Mouse (Mus musculus) forebrain, embryonic 10.5 days (tissue): Measurements from ENCODE around the gene Gm37240. TPM values are rescaled to one million over a fixed set of nuclear protein-coding genes. Genes with fewer than 3 reads are reported as not detected.

Experiments
- DNase-seq: peaks from one replicate; pipeline ENCODE4 v3.0.0-alpha.2; 2017; ENCODE audit warnings: low spot score; ENCODE audit errors: extremely low spot score
- H3K27ac ChIP-seq: fragments of 300-500 bp; sonication (generic); 2 replicates; pipeline ENCODE4 v1.5.1; 2016; ENCODE audit warnings: mild to moderate bottlenecking
- H3K27me3 ChIP-seq: fragments of 300-500 bp; sonication (generic); 2 replicates; pipeline ENCODE4 v1.6.1; 2016; ENCODE audit warnings: mild to moderate bottlenecking; ENCODE audit not compliant: poor library complexity, severe bottlenecking
- H3K36me3 ChIP-seq: fragments of 300-500 bp; sonication (generic); replicated peaks from 2 replicates; pipeline ENCODE4 v1.6.1; 2016; ENCODE audit warnings: mild to moderate bottlenecking, moderate library complexity
- H3K4me1 ChIP-seq: fragments of 300-500 bp; sonication (generic); 2 replicates; pipeline ENCODE4 v1.6.1; 2016
- H3K4me3 ChIP-seq: fragments of 300-500 bp; sonication (generic); 2 replicates; pipeline ENCODE4 v1.5.1; 2016; ENCODE audit warnings: mild to moderate bottlenecking, moderate library complexity
- H3K9me3 ChIP-seq: fragments of 300-500 bp; sonication (generic); 2 replicates; pipeline ENCODE4 v1.6.1; 2016; ENCODE audit warnings: mild to moderate bottlenecking, moderate library complexity
- WGBS: fragments of 180-500 bp; shearing (Covaris S2); methylation state at CpG from one replicate; pipeline ENCODE4 v1.1.7; 2016; 5-methylcytosine and 5-hydroxymethylcytosine counted together
- polyA plus RNA-seq: library from polyadenylated mRNA; unstranded; fragments of >200 nt; fragmentation: Nextera tagmentation; extraction: Ambion mirVana; gene quantifications from 2 replicates; pipeline ENCODE4 v1.2.1, GENCODE M21; 2016

Gene Gm37240
- polyA plus RNA-seq, 1 experiment from 2014 or later, result 0.77 TPM

DNA sequence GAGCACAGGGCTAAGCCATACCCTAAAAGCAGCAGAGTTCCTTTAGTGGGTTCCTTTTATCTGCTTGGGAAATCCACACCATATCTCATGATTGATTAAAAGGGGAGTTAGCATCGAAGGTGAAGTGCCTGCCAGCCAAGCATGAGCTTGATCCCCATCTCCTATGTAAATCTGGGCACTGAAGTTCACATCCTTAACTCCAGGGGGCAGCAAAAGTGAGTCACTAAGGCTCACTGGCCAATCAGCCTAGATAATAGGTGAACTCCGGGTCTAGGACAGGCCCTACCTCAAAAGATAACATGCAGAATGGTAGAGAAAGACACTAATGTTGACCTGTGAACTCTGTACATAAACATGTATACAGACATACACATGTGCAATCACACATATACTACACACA, 343.7 kb downstream of the Gm37240 start:
- WGBS, result 67% methylated on average over 2 of the region's 2 CpGs
- H3K9me3 ChIP-seq, result no peaks in the 10 kb centered on the region
- DNase-seq, result no peak

DNA sequence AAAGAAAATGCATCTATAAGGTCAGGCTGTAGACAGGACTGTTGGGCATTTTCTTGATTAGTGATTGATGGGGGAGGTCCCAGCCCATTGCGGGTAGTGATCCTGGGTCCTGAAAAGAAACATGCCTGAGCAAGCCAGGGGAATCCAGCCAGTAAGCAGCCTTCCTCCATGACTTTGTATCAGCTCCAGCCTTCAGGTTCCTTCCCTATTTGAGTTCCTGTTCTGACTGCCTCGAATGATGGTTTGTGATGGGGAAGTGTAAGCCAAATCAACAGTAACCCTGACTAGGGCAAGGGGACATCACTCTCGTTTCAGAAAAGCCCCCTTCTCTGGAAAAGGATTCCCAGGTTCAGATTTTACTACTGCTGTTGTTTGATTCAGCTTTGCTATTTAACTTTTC, 344.6 kb downstream of the Gm37240 start:
- Histone ChIP-seq H3K4me3 (no peak overlapping the region), H3K4me1 (0 out of 2 replicates have a peak, but pooled peaks cover 5% of the 10 kb centered on the region), H3K27me3 (no peaks in the 10 kb centered on the region), H3K27ac (no peak overlapping the region), H3K9me3 (no peaks in the 10 kb centered on the region), H3K36me3 (no peaks in the 10 kb centered on the region)
- 81% methylated on average over 3 of the region's 3 CpGs for WGBS
- no peak for DNase-seq

More for the DNA sequence above, 343.7 kb downstream of the Gm37240 start:
- H3K27ac ChIP-seq, result no peak overlapping the region
- no peak overlapping the region for H3K4me3 ChIP-seq
- no peaks in the 10 kb centered on the region for H3K36me3 ChIP-seq
- no peaks in the 10 kb centered on the region for H3K27me3 ChIP-seq
- H3K4me1 ChIP-seq, result 0 out of 2 replicates have a peak, but pooled peaks cover 5% of the 10 kb centered on the region

DNA sequence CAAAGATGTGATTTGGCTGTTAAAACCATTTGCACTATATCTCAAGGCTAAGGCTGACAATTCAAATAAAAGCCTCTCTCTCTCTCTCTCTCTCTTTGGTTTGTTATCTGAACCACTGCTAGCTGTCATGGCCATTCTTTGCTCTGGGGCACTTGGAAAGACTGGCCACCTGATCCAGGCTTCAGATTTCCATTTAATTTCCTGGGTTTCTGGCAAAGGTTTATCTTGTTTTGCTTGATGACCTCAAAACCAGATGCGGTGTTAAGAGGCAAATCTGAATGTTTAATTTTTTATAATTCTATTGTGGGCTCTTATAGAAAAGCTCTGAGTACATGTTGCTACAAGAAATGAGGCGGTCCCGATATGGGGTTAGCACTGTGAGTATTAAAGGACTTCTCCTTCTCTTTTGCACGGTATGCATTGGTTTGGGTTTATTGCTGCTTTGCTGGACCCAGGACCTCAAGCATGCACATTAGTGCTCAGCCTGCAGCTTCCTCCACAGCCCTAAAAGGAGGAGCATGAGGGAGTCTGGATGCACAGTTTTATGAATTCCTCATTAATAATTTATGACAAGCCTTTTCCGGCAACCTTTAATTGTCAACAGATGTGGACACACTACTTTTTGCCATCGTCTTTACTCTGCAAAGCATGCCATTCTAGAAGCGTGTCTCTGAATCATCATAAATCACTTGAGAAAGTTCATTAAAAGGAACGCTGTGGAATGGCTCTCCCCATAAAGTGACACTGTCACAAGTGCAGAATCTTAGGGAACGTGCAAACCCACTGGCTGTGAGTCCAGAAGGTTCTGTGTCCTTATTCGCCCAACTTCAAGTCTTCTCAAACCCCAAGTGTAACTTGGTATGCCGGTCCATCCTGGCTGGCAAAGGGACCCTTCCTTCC, 351.4 kb downstream of the Gm37240 start:
- DNase-seq, result no peak
- H3K4me1 ChIP-seq, result peaks cover 13% of the 10 kb centered on the region
- no peaks in the 10 kb centered on the region for H3K36me3 ChIP-seq
- H3K9me3 ChIP-seq, result no peaks in the 10 kb centered on the region
- H3K27ac ChIP-seq, result no peak overlapping the region
- H3K27me3 ChIP-seq, result no peaks in the 10 kb centered on the region
- no peak overlapping the region for H3K4me3 ChIP-seq
- 91% methylated on average over 11 of the region's 11 CpGs for WGBS

DNA sequence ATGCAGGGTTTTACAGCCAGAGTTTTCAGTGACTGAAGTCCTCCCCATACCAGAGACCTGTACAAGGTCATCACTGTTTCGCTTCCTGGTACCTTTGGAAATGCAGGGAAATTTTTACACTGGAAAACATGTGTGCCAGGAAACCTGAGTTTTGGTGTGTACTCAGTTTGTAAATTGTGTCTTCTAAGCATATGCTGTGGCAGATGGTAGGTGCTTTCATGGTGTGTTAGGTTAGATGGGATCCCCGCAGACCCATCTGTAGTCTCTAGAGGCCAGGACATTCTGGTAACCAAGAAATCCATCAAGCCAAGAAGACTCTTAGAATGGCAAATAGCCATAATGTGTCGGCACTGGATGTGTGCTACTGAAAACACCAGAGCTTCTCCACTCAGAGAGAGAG, 352.3 kb downstream of the Gm37240 start:
- no peak for DNase-seq
- Histone ChIP-seq H3K27ac (no peak overlapping the region), H3K4me1 (peaks cover 13% of the 10 kb centered on the region), H3K27me3 (no peaks in the 10 kb centered on the region), H3K36me3 (no peaks in the 10 kb centered on the region), H3K9me3 (no peaks in the 10 kb centered on the region), H3K4me3 (no peak overlapping the region)
- WGBS, result 93% methylated on average over 3 of the region's 3 CpGs

DNA sequence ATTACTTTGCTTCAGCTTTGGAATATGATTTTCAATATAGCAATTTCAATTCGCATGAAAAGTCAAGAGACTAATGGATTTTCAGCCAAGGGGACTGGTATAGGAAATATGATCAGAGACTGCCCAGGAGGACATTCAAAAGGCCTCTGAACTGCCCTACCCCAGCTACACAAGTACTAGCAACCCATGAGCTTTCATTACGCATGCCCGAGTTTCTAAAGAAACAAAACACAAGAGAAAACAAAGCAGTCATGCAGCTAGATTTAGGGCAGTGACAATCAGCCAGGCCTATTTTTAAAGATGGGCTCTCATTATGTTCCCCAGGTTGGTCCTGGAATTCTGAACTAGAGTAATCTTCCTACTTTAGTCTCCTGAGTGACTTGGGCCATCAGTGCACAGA, 354.9 kb downstream of the Gm37240 start:
- Histone ChIP-seq H3K36me3 (no peaks in the 10 kb centered on the region), H3K27ac (no peak overlapping the region), H3K4me1 (peaks cover 19% of the 10 kb centered on the region), H3K27me3 (no peaks in the 10 kb centered on the region), H3K4me3 (no peak overlapping the region), H3K9me3 (no peaks in the 10 kb centered on the region)
- no peak for DNase-seq
- WGBS, result 46% methylated on average over 3 of the region's 3 CpGs

DNA sequence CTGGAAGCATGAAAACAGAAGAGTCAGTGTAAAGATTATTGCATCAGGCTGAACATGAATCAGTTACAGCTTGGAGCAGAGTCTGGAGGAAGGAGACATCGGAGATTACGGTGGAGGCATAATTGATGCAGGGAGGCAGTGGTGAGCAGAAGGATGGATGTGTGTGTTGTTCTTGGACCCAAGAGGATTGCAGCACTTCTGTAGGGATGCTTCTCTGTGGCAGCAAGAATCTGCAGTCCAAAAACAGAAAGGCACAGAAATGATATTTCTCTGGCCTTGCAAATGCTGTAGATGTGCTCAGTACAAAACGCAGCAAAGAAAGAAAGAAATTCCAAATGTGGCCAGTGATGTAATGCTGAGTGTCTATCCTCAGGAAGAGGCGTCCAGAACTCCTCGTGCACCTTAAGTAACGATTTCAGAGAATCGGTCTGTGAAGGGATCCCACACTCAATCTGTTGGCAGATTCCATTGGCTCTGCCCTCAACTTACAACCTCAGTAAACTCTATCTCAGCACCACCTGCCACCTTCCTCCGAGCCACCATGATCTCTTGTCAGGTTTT, 356.6 kb downstream of the Gm37240 start:
- WGBS, result 90% methylated on average over 8 of the region's 8 CpGs
- Histone ChIP-seq H3K36me3 (no peaks in the 10 kb centered on the region), H3K9me3 (no peaks in the 10 kb centered on the region), H3K4me3 (no peak overlapping the region), H3K4me1 (peaks cover 19% of the 10 kb centered on the region), H3K27ac (no peak overlapping the region), H3K27me3 (no peaks in the 10 kb centered on the region)
- DNase-seq, result no peak

DNA sequence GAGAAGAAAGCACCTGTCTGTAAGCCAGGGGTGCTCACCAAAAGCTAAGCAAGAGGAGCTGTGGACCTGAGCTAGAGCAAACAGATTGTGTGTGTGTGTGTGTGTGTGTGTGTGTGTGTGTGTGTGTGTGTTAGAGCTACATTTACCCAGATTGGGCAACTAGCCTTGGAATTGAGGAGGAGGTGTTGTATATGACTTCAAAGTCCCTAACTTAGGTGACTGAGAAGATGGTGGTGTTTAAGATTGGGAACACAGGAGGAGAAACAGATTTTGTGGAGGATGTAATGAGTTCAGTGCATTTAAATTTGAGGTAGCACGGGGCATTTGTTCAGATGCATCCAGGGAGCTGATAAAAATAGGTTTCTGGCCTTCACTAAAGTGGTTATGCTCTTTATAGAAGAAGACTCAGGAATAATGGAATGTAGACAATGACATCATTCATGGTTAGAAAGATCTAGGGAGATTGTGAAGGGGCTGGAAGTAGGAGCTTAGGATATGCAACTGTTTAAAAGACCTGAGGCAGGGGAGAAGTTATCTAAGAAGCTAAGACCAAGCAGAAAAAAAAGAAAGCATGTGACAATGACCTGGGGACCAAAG, 365.9 kb downstream of the Gm37240 start:
- 96% methylated on average over 1 of the region's 1 CpGs for WGBS
- Histone ChIP-seq H3K27me3 (no peaks in the 10 kb centered on the region), H3K36me3 (no peaks in the 10 kb centered on the region), H3K4me1 (peaks cover 3% of the 10 kb centered on the region; the same call in 1 of the 2 replicates), H3K27ac (no peak overlapping the region), H3K4me3 (no peak overlapping the region), H3K9me3 (no peaks in the 10 kb centered on the region)
- no peak for DNase-seq

DNA sequence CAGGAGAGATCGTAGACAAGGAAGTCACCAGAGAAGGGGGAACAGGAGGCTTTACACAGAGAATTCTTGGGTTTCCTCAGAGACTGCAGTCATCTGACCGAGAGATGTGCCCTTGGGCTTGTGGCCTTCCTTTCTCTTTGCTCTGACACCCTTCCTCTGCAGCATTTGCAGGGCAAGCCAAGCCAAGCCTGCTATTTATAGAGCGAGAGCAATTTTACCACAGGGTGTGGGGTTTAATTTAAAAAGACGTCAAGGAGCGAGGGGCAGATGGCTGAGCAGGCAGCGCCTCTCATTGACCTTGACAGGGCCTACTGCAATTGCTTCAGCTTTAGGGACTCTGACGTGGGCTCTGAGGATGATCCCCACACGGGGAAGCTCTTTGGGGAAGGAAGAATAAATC, 368.6 kb downstream of the Gm37240 start:
- Histone ChIP-seq H3K36me3 (no peaks in the 10 kb centered on the region), H3K27ac (no peak overlapping the region), H3K4me3 (no peak overlapping the region), H3K27me3 (no peaks in the 10 kb centered on the region), H3K4me1 (peaks cover 3% of the 10 kb centered on the region; the same call in 1 of the 2 replicates), H3K9me3 (no peaks in the 10 kb centered on the region)
- WGBS, result 87% methylated on average over 8 of the region's 8 CpGs
- no peak for DNase-seq

DNA sequence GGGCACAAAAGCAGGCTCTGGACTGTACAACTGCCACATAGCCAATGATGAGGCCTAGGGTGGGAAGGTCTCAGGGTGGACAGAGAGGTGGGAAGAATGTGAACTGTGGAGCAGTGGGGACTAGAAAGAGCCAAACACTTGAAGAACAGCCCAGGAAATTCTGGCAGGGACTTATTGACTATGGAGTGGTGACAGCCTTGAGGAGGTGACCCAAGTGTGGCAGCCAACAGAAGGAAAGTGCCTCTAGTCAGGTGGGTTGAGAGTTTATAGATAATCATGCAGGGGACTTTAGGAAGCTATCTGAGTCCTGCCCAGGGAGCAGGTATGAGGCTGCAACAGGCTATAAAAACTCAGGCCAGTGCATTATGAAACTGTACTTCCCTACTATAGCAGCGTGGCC, 369.2 kb downstream of the Gm37240 start:
- Histone ChIP-seq H3K27me3 (no peaks in the 10 kb centered on the region), H3K9me3 (no peaks in the 10 kb centered on the region), H3K27ac (no peak overlapping the region), H3K4me3 (no peak overlapping the region), H3K4me1 (peaks cover 3% of the 10 kb centered on the region; the same call in 1 of the 2 replicates), H3K36me3 (no peaks in the 10 kb centered on the region)
- WGBS, result 88% methylated on average over 1 of the region's 1 CpGs
- DNase-seq, result no peak

DNA sequence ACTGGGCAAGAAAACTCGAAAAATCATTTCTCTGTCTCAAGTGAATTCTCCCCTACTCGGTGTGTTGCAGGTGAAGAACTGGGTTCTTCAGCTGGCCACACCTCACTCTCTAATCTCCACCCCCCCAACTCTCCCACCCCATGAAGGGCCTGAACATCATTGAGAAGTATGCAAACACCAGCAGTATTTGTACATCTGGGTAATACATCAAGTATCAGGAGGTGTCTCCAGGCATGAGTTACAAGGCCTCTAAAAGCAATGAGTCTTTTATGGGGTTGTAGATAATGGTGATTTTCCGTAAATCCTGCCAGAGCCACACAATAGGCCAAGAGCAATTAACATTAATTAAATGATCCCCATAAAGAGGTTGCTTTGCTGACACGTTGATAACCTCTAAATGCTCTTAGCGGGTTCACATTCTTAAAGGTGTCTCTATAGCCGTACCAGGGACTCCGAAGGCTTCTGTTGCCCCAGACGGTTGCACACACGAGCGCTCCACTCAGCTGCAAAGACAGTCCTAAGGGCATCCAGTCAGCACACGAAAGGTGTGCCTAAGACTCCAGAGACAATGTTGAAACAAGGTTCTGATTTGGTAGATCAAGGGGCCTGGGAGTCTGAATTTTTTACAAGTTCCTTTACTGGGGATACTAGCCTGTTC, 370.4 kb downstream of the Gm37240 start:
- H3K27me3 ChIP-seq, result no peaks in the 10 kb centered on the region
- no peaks in the 10 kb centered on the region for H3K9me3 ChIP-seq
- H3K4me1 ChIP-seq, result peaks cover 3% of the 10 kb centered on the region; the same call in 1 of the 2 replicates
- H3K4me3 ChIP-seq, result no peak overlapping the region
- H3K27ac ChIP-seq, result no peak overlapping the region
- DNase-seq, result no peak
- 72% methylated on average over 11 of the region's 11 CpGs for WGBS
- no peaks in the 10 kb centered on the region for H3K36me3 ChIP-seq

DNA sequence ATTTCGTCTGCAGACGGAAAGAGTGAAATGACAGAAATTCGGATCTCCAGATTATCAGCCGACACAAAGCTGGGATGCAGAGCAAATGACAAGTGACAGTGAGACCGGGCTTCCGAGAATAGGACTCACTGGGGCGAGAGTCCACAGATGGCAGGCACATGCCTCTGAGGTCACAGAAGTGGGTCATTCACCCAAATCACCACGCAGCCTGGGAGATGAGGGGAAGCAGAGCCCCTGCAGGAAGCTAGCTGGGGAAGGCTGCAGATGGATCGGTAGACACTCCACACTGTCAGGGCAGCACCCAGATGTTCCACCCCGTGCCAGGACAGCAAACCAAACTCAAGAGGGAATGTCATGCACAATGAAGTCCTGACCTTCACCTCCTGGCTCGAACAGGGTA, 372.6 kb downstream of the Gm37240 start:
- no peaks in the 10 kb centered on the region for H3K9me3 ChIP-seq
- DNase-seq, result no peak
- WGBS, result 87% methylated on average over 11 of the region's 11 CpGs
- no peaks in the 10 kb centered on the region for H3K27me3 ChIP-seq
- H3K36me3 ChIP-seq, result no peaks in the 10 kb centered on the region
- peaks cover 3% of the 10 kb centered on the region; the same call in 1 of the 2 replicates for H3K4me1 ChIP-seq
- H3K27ac ChIP-seq, result no peak overlapping the region
- no peak overlapping the region for H3K4me3 ChIP-seq

DNA sequence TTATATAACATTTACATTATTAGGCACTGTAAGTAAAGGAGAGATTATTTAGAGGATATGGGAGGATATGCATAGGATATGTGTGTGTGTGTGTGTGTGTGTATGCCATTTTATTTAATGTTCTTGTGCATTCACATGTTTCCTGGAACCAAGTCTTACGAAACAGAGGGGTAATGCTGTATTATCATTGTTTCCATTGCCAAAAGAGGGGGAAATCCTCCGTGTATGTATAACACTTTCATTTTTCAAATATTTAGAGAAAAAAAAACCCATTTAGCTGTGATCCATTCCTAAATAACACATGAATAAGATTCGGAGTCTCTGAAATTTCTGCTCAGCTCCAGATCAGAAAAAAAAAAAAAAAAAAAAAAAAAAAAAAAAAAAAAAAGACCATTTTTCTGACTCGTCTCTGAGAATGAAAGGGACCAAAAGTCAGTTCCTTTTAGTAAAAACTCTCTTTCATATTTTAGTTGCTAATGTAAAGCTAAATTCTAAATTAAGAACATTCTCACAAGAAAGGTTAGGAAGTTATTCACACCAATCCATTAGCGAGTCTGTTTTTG, 378.5 kb downstream of the Gm37240 start:
- no peaks in the 10 kb centered on the region for H3K27me3 ChIP-seq
- no peak overlapping the region for H3K4me3 ChIP-seq
- no peaks in the 10 kb centered on the region for H3K4me1 ChIP-seq
- no peaks in the 10 kb centered on the region for H3K36me3 ChIP-seq
- no peaks in the 10 kb centered on the region for H3K9me3 ChIP-seq
- no peak for DNase-seq
- no peak overlapping the region for H3K27ac ChIP-seq
- WGBS, result 82% methylated on average over 5 of the region's 5 CpGs
